Mouse (Mus musculus) liver, embryonic 12.5 days (tissue): Measurements from ENCODE around the gene Ppargc1a. TPM values are rescaled to one million over a fixed set of nuclear protein-coding genes. Genes with fewer than 3 reads are reported as not detected.

ENCODE experiments used
- ATAC-seq: fragments of 200-750 bp; cut with Nextera tagmentation; 2 replicates; pipeline ENCODE4 v1.8.0; 2017; ENCODE audit warnings: moderate number of reproducible peaks, mild to moderate bottlenecking, moderate library complexity
- H3K27ac ChIP-seq: fragments of 300-500 bp; sonication (generic); 2 replicates; pipeline ENCODE4 v1.5.1; 2016; ENCODE audit warnings: mild to moderate bottlenecking
- H3K27me3 ChIP-seq: fragments of 300-500 bp; sonication (generic); replicated peaks from 2 replicates; pipeline ENCODE4 v1.6.1; 2016; ENCODE audit warnings: mild to moderate bottlenecking, moderate library complexity
- H3K36me3 ChIP-seq: fragments of 300-500 bp; sonication (generic); 2 replicates; pipeline ENCODE4 v1.6.1; 2016; ENCODE audit warnings: mild to moderate bottlenecking, moderate library complexity
- H3K4me1 ChIP-seq: fragments of 300-500 bp; sonication (generic); 2 replicates; pipeline ENCODE4 v1.6.1; 2016
- H3K4me2 ChIP-seq: fragments of 300-500 bp; sonication (generic); 2 replicates; pipeline ENCODE4 v1.6.1; 2016; ENCODE audit warnings: mild to moderate bottlenecking, moderate library complexity
- H3K4me3 ChIP-seq: fragments of 300-500 bp; sonication (generic); 2 replicates; pipeline ENCODE4 v1.5.1; 2016; ENCODE audit warnings: mild to moderate bottlenecking, moderate library complexity
- H3K9ac ChIP-seq: fragments of 300-500 bp; sonication (generic); 2 replicates; pipeline ENCODE4 v1.6.1; 2016; ENCODE audit warnings: mild to moderate bottlenecking, moderate library complexity
- H3K9me3 ChIP-seq: fragments of 300-500 bp; sonication (generic); replicated peaks from 2 replicates; pipeline ENCODE4 v1.6.1; 2016; ENCODE audit warnings: mild to moderate bottlenecking, moderate library complexity
- WGBS: fragments of 180-500 bp; shearing (Covaris S2); methylation state at CpG from one replicate; pipeline ENCODE4 v1.1.7; 2016; ENCODE audit not compliant: insufficient replicate concordance; 5-methylcytosine and 5-hydroxymethylcytosine counted together
- polyA plus RNA-seq: library from polyadenylated mRNA; unstranded; fragments of >200 nt; fragmentation: Nextera tagmentation; extraction: Ambion mirVana; gene quantifications from 2 replicates; pipeline ENCODE4 v1.2.1, GENCODE M21; 2016

The Ppargc1a gene
- polyA plus RNA-seq, 1 experiment from 2014 or later = 2.5 TPM

GRCm38 (mm10) chr5:51439773-51440172 is 127.8 kb downstream of the Ppargc1a start:
- Histone ChIP-seq H3K4me3 (no peak overlapping the region), H3K27ac (no peak overlapping the region), H3K9me3 (no peaks in the 10 kb centered on the region), H3K4me2 (no peak overlapping the region), H3K9ac (no peak overlapping the region), H3K27me3 (no peaks in the 10 kb centered on the region), H3K4me1 (no peaks in the 10 kb centered on the region), H3K36me3 (no peaks in the 10 kb centered on the region)
- no peak for ATAC-seq
- 16% methylated on average over 4 of the region's 4 CpGs for WGBS

- 76% methylated on average over 5 of the region's 5 CpGs for WGBS
- H3K4me3 ChIP-seq = no peak overlapping the region
- H3K9ac ChIP-seq = no peak overlapping the region
- no peaks in the 10 kb centered on the region for H3K9me3 ChIP-seq
- no peaks in the 10 kb centered on the region for H3K36me3 ChIP-seq
- H3K4me2 ChIP-seq = no peak overlapping the region
- no peaks in the 10 kb centered on the region for H3K4me1 ChIP-seq
- H3K27ac ChIP-seq = no peak overlapping the region
- H3K27me3 ChIP-seq = no peaks in the 10 kb centered on the region
- no peak for ATAC-seq
Observed at GRCm38 (mm10) chr5:51433905-51434304, 133.6 kb downstream of the Ppargc1a start.

- no peak for ATAC-seq
- H3K27ac ChIP-seq = no peak overlapping the region
- 75% methylated on average over 2 of the region's 2 CpGs for WGBS
- H3K36me3 ChIP-seq = no peaks in the 10 kb centered on the region
- H3K4me2 ChIP-seq = no peak overlapping the region
- H3K9me3 ChIP-seq = no peaks in the 10 kb centered on the region
- no peak overlapping the region for H3K4me3 ChIP-seq
- H3K4me1 ChIP-seq = no peaks in the 10 kb centered on the region
- H3K27me3 ChIP-seq = no peaks in the 10 kb centered on the region
- H3K9ac ChIP-seq = no peak overlapping the region
Observed at GRCm38 (mm10) chr5:51432532-51432931, 135.0 kb downstream of the Ppargc1a start.

GRCm38 (mm10) chr5:51432031-51432430 is 135.5 kb downstream of the Ppargc1a start:
- WGBS = 46% methylated on average over 4 of the region's 4 CpGs
- H3K9ac ChIP-seq = no peak overlapping the region
- H3K27me3 ChIP-seq = no peaks in the 10 kb centered on the region
- no peaks in the 10 kb centered on the region for H3K4me1 ChIP-seq
- no peak overlapping the region for H3K4me3 ChIP-seq
- no peak overlapping the region for H3K27ac ChIP-seq
- no peak overlapping the region for H3K4me2 ChIP-seq
- ATAC-seq = no peak
- H3K9me3 ChIP-seq = no peaks in the 10 kb centered on the region
- no peaks in the 10 kb centered on the region for H3K36me3 ChIP-seq

GRCm38 (mm10) chr5:51426406-51426805 is 141.1 kb downstream of the Ppargc1a start:
- no peak for ATAC-seq
- Histone ChIP-seq H3K27ac (no peak overlapping the region), H3K4me2 (no peak overlapping the region), H3K9ac (no peak overlapping the region), H3K36me3 (no peaks in the 10 kb centered on the region), H3K4me3 (no peak overlapping the region), H3K27me3 (no peaks in the 10 kb centered on the region), H3K4me1 (no peaks in the 10 kb centered on the region), H3K9me3 (no peaks in the 10 kb centered on the region)

- H3K27ac ChIP-seq = no peak overlapping the region
- H3K36me3 ChIP-seq = no peaks in the 10 kb centered on the region
- H3K4me3 ChIP-seq = no peak overlapping the region
- H3K4me1 ChIP-seq = no peaks in the 10 kb centered on the region
- ATAC-seq = no peak
- H3K9me3 ChIP-seq = no peaks in the 10 kb centered on the region
- H3K27me3 ChIP-seq = no peaks in the 10 kb centered on the region
- H3K4me2 ChIP-seq = no peak overlapping the region
- H3K9ac ChIP-seq = no peak overlapping the region
- WGBS = 69% methylated on average over 7 of the region's 7 CpGs
Observed at GRCm38 (mm10) chr5:51416377-51416776, 151.1 kb downstream of the Ppargc1a start.

- Histone ChIP-seq H3K9me3 (no peaks in the 10 kb centered on the region), H3K36me3 (no peaks in the 10 kb centered on the region), H3K27me3 (no peaks in the 10 kb centered on the region), H3K4me3 (no peak overlapping the region), H3K9ac (no peak overlapping the region), H3K27ac (no peak overlapping the region), H3K4me2 (no peak overlapping the region), H3K4me1 (no peaks in the 10 kb centered on the region)
- no peak for ATAC-seq
- WGBS = 36% methylated on average over 2 of the region's 2 CpGs
Observed at GRCm38 (mm10) chr5:51415456-51415855, 152.1 kb downstream of the Ppargc1a start.

- Histone ChIP-seq H3K4me1 (no peaks in the 10 kb centered on the region), H3K27me3 (no peaks in the 10 kb centered on the region), H3K27ac (no peak overlapping the region), H3K4me2 (no peak overlapping the region), H3K9ac (no peak overlapping the region), H3K9me3 (no peaks in the 10 kb centered on the region), H3K4me3 (no peak overlapping the region), H3K36me3 (no peaks in the 10 kb centered on the region)
- WGBS = 46% methylated on average over 12 of the region's 12 CpGs
- no peak for ATAC-seq
Observed at GRCm38 (mm10) chr5:51412303-51413117, 155.0 kb downstream of the Ppargc1a start.

- no peaks in the 10 kb centered on the region for H3K4me1 ChIP-seq
- no peaks in the 10 kb centered on the region for H3K36me3 ChIP-seq
- H3K9ac ChIP-seq = no peak overlapping the region
- no peaks in the 10 kb centered on the region for H3K27me3 ChIP-seq
- H3K9me3 ChIP-seq = no peaks in the 10 kb centered on the region
- no peak overlapping the region for H3K27ac ChIP-seq
- H3K4me2 ChIP-seq = no peak overlapping the region
- no peak for ATAC-seq
- no peak overlapping the region for H3K4me3 ChIP-seq
- 76% methylated on average over 1 of the region's 1 CpGs for WGBS
Observed at GRCm38 (mm10) chr5:51410006-51410405, 157.5 kb downstream of the Ppargc1a start.

- no peak for ATAC-seq
- Histone ChIP-seq H3K4me1 (no peaks in the 10 kb centered on the region), H3K9me3 (no peaks in the 10 kb centered on the region), H3K27ac (no peak overlapping the region), H3K9ac (no peak overlapping the region), H3K4me3 (no peak overlapping the region), H3K36me3 (no peaks in the 10 kb centered on the region), H3K4me2 (no peak overlapping the region), H3K27me3 (no peaks in the 10 kb centered on the region)
- WGBS = 47% methylated on average over 3 of the region's 3 CpGs
Observed at GRCm38 (mm10) chr5:51406406-51406805, 161.1 kb downstream of the Ppargc1a start.
